Mouse (Mus musculus): ENCODE results near the gene Antxr1. TPM values are rescaled to one million over a fixed set of nuclear protein-coding genes. Genes with fewer than 3 reads are reported as not detected.

The Antxr1 gene
- total RNA-seq, 1 experiment from 2014 or later, result 26.5 TPM

GRCm38 (mm10) chr6:87184418-87184817 lies 151.2 kb downstream of the Antxr1 start:
- DNase-seq, result no peak

- DNase-seq, result no peak
Measured at GRCm38 (mm10) chr6:87183981-87184380, 151.6 kb downstream of the Antxr1 start.

- DNase-seq, result peak; percentile 65
Measured at GRCm38 (mm10) chr6:87183159-87183558, 152.5 kb downstream of the Antxr1 start.

DNA sequence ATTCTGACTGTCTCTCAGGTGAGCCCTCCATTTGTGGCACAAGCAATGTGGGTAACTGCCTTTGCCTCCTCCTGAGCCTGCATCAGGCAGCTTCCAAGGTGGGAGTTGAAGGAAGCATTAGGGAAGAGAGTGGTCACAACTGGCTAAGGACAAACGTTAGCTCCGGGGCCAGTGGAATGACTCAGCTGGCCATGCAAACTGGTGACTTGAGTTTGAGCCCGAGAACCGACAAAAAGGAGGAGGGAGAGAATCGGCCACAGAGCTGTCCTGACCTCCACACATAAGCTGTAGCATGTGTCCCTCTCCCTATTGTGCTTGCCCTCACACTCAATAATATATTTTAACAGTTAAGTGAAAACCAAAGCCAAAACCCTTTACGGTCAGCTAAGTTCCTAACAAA lies 152.9 kb downstream of the Antxr1 start:
- DNase-seq, result peak; percentile 24

DNA sequence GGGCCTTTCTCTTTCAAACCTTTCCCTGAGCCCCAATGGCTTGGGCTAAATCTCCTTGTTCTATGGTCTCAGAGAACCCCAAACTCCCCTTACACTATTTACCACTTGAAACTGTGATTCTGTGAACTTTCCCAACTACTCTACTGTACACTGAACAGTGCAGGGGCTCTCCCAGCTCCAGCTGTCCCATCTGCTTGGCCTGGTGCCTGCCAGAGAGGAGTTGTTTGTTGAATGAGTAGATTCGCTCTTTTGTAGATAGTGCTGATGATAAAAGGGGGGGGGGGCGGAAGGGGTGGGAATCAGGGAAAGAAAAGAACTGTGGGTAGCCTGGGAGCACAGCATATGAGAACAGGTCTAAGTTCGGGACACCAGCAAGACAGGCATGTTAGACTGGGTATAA lies 164.2 kb downstream of the Antxr1 start:
- no peak for DNase-seq

- DNase-seq, result peak; percentile 70
Measured at GRCm38 (mm10) chr6:87170875-87171274, 164.7 kb downstream of the Antxr1 start.

DNA sequence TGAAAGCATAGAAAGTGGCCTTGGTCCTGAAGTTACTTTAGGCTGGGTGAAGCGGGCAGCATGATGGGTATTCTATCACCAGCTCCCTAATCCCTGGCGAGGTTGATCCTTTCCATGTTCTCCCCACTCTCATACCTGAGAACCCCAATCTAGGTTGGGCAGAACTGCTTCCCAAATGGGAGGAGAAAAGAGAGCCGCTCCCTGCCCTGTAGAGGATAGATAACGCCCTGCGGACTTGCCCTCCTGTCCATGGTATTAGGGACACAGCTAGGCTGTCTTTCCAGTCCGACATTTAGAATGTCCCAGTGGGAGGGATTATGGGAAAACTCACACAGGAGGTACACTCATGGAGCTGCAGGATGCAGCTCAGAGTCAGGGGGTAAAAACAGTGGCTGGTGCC lies 165.3 kb downstream of the Antxr1 start:
- no peak for DNase-seq

DNA sequence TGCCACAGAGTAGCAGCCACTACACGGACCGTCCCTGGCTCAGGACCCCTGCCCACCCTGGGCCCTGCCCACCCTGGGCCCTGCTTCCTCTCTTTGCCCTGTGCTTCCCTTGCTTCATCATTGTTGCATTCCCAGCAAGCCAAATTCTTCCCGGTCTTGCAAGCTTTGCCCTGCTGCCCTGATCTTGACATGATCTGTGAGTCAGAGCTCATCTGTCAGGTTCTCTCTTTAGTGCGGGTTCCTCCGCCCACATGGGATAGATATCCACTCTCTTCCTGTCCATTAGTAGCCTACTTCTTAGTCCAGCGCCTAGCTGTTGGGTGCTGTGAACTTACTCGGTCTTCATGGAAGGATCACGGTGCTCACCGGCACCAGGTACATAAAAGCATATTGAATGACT lies 167.6 kb downstream of the Antxr1 start:
- peak; percentile 46 for DNase-seq

- DNase-seq, result no peak
Measured at GRCm38 (mm10) chr6:87166673-87167305, 168.8 kb downstream of the Antxr1 start.

- no peak for DNase-seq
Measured at GRCm38 (mm10) chr6:87165536-87166311, 169.9 kb downstream of the Antxr1 start.

DNA sequence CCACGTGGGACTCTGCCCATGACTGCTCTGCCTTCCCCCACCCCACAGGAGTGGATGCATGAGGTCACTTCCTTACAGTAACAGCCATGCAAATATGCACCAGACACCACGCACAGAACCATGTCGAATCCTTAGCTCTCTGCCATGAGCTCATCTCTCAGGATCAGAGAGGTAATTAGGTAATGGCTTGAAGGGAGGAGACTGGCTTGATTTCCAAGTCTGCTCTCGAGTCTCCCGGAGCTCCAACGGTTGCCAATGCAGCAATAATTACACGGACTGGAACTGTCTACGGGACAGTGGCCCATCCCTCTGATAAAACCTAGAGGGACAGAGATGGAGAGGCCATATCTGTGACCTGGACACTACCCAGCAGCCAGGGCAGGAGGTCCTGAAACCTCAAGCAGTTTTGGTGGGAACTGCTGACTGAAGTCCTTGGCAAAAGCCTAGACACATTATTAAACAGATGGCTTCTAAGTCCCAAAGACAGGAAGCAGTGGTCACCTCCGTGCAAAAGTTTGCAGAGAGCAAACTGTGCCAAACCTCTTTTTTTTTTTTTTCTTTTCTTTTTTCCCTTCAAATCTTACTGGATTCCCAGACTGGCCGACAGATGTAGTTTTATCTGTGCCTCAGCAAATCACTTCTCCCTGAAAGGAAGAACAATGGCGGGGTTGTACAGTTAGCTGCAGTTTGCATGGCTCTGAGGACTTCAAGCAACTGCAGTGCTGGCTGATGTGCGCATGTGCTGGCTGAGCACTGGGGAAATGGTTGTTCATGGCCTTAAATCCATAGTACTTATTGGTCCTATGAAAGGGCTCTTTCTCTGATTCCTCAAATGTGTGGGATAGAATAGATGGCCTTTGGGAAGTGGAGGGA lies 174.0 kb downstream of the Antxr1 start:
- peak; percentile 20 for DNase-seq

DNA sequence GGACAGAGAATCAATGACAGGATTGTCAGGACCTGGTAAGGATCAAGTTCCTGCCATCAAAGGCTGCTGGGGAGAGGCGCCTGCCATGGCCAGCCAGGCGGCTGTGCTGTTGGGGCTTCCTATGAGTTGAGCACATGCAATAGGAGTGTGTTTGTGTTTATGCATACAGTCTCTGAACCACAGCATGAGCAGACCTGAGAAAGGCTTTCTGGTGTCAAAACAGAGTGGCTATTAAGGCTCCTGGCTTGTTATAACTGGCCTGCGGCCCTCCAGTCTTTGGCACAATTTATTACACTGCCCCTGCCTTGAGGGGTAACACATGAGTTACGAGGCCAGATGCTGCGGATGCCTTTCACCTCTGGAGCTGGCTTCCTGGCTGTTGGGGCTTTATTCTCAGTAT lies 175.4 kb downstream of the Antxr1 start:
- DNase-seq, result no peak

DNA sequence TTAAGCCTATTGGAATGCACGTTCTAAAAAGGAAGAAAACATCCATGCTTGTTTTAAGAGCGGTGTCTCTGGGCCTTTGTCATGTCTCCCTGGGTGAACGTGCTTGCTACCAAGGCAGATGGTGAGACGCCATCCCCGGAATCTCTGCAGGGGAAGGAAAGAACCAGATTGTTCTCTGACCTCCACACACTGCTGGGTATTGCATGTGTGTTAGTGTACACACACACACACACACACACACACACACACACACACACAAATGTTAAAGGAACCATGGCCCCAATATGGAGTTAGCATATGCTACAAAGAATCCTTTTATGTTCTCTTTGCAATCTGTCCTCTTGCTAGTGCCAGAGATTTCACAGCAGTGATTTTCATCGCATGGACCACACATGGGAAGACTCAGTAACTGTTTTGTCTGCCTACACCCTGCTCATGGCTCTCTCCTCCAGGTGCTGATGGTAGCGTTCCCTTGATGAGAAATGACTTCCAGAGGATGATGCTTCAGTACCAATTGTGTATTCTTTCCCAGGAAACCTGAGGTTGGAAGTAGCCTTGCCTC lies 177.5 kb downstream of the Antxr1 start:
- DNase-seq, result no peak

- no peak for DNase-seq
Measured at GRCm38 (mm10) chr6:87153836-87154235, 181.8 kb downstream of the Antxr1 start.

DNA sequence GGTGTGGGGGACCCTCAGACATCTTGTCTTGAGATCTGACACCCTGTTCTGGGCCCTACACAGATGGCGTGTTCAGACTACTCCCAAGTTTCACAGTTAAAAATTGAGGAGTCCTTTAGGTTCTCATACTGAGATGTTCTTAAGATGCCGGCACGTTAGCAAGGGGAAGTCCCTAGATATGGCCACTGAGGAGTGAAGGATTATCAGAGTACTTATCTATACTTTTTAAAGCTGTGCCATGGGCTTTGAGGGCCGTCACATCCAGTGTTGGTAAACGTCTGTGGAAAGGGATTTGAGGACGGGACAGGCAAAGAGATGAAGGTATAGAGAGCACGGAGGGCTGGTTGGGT lies 182.4 kb downstream of the Antxr1 start:
- no peak for DNase-seq

- DNase-seq, result peak; percentile 34
Measured at GRCm38 (mm10) chr6:87152461-87153230, 183.0 kb downstream of the Antxr1 start.

DNA sequence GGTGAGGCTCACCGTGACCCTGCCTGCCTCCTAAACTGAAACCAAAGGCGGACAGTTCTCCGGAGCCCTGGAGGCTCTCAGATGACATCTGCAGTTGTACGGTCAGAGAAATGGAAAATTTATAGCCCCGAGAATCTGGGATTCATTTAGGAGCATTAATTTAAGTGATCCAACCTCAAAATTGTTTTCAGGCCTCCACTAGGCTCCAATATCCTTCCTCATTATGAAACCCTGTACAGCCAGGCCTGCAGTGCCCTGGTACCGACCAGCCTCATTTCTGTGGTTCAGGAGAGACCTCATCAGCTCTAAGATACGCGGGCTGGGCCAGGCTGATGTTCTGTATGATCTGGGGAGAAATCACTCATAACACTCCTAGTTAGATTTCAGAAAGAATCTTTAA lies 184.2 kb downstream of the Antxr1 start:
- no peak for DNase-seq

- no peak for DNase-seq
Measured at GRCm38 (mm10) chr6:87150471-87150870, 185.2 kb downstream of the Antxr1 start.

- no peak for DNase-seq
Measured at GRCm38 (mm10) chr6:87147921-87148320, 187.7 kb downstream of the Antxr1 start.

- DNase-seq, result peak; percentile 50
Measured at GRCm38 (mm10) chr6:87143594-87143993, 192.0 kb downstream of the Antxr1 start.

DNA sequence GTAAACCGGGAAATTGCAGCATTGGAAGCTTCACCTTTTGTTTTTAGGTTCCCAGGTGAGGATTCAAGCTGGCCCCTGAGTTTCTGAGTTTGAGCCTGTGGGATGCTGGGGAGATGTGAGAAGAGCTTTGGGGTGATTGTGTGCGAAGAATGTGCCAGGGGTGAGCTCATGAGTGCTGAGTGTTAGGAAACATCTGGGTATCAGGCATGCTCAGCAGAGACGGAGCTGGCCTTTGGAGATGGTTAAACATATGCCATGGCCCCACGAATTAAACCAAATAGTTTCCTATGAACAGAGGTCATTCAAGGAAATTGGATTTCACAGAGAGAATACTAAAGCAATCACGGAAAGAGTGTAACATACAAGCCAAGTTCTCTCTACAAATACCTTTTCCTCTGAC lies 193.4 kb downstream of the Antxr1 start:
- DNase-seq, result no peak
